Mouse (Mus musculus) mature B cell (primary cell): Measurements from ENCODE around the gene Samd4b.

Experiments
- in situ Hi-C: fragments of 300-500 bp; cut with MboI; formaldehyde crosslinking; loops from 2 replicates; pipeline ENCODE4 v1.14.3; 2019

The Samd4b gene

GRCm38 (mm10) chr7:28597642-28598446 lies at the start of gene Samd4b, which contains the start of gene Pak4:
Gene Samd4b (minus strand): TSS chr7:28598144.
Gene Pak4 (minus strand): TSS chr7:28598185.
- in situ Hi-C loops: no loop called here

- in situ Hi-C loops: no loop called here
Observed at GRCm38 (mm10) chr7:28647016-28647415, 49.1 kb upstream of the Samd4b start.

- in situ Hi-C loops: no loop called here
Observed at GRCm38 (mm10) chr7:28645947-28646475, 48.1 kb upstream of the Samd4b start.

GRCm38 (mm10) chr7:28645366-28645765 lies 47.4 kb upstream of the Samd4b start:
- in situ Hi-C loops: no loop called here

GRCm38 (mm10) chr7:28641546-28641945 lies 43.6 kb upstream of the Samd4b start:
- in situ Hi-C loops: no loop called here

- in situ Hi-C loops: no loop called here
Observed at GRCm38 (mm10) chr7:28637511-28637910, 39.6 kb upstream of the Samd4b start.

- in situ Hi-C loops: no loop called here
Observed at GRCm38 (mm10) chr7:28634128-28634527, 36.2 kb upstream of the Samd4b start.

- in situ Hi-C loops: no loop called here
Observed at GRCm38 (mm10) chr7:28631073-28631472, 33.1 kb upstream of the Samd4b start, which contains the start of gene Acp7. Gene Acp7 (minus strand): TSS chr7:28631332.

GRCm38 (mm10) chr7:28624791-28625190 lies 26.8 kb upstream of the Samd4b start:
- in situ Hi-C loops: no loop called here

- in situ Hi-C loops: no loop called here
Observed at GRCm38 (mm10) chr7:28619098-28619715, 21.3 kb upstream of the Samd4b start.

GRCm38 (mm10) chr7:28605951-28606350 lies 8.0 kb upstream of the Samd4b start:
- in situ Hi-C loops: loop anchor here (10.0 kb wide), 1 partner anchor 161 kb away; no protein-coding TSS in a partner anchor

GRCm38 (mm10) chr7:28603788-28604187 lies 5.8 kb upstream of the Samd4b start:
- in situ Hi-C loops: loop anchor here (10.0 kb wide), 1 partner anchor 159 kb away; no protein-coding TSS in a partner anchor

GRCm38 (mm10) chr7:28603136-28603535 lies 5.2 kb upstream of the Samd4b start:
- in situ Hi-C loops: loop anchor here (10.0 kb wide), 1 partner anchor 158 kb away; no protein-coding TSS in a partner anchor

GRCm38 (mm10) chr7:28601668-28602067 lies 3.7 kb upstream of the Samd4b start:
- in situ Hi-C loops: loop anchor here (10.0 kb wide), 1 partner anchor 157 kb away; no protein-coding TSS in a partner anchor

GRCm38 (mm10) chr7:28601029-28601428 lies 3.1 kb upstream of the Samd4b start:
- in situ Hi-C loops: loop anchor here (10.0 kb wide), 1 partner anchor 156 kb away; no protein-coding TSS in a partner anchor

GRCm38 (mm10) chr7:28598951-28599350 lies 1.0 kb upstream of the Samd4b start:
- in situ Hi-C loops: no loop called here

- in situ Hi-C loops: no loop called here
Observed at GRCm38 (mm10) chr7:28597277-28597570, 720 bp downstream of the Samd4b start.

GRCm38 (mm10) chr7:28596436-28597276 lies 1.3 kb downstream of the Samd4b start:
- in situ Hi-C loops: no loop called here

GRCm38 (mm10) chr7:28595751-28596435 lies 2.1 kb downstream of the Samd4b start:
- in situ Hi-C loops: no loop called here

- in situ Hi-C loops: no loop called here
Observed at GRCm38 (mm10) chr7:28593206-28594111, 4.5 kb downstream of the Samd4b start.
